Mouse (Mus musculus) myocyte (in vitro differentiated cells): ENCODE results near the gene Zfp46. TPM values are rescaled to one million over a fixed set of nuclear protein-coding genes. Genes with fewer than 3 reads are reported as not detected.

Experiments
- H3K27me3 ChIP-seq: one replicate; pipeline ENCODE4 v1.6.1; 2011; ENCODE audit not compliant: control insufficient read depth, insufficient read depth, insufficient read length
- H3K36me3 ChIP-seq: one replicate; pipeline ENCODE4 v1.6.1; 2011; ENCODE audit not compliant: control insufficient read depth, insufficient read depth
- H3K4me2 ChIP-seq: one replicate; pipeline ENCODE4 v1.6.1; 2011; ENCODE audit warnings: low read depth, control low read depth
- H3K4me3 ChIP-seq: one replicate; pipeline ENCODE4 v1.5.1; 2011; ENCODE audit warnings: mild to moderate bottlenecking, control low read depth, moderate library complexity
- H3K79me2 ChIP-seq: one replicate; pipeline ENCODE4 v1.6.1; 2011; ENCODE audit not compliant: control insufficient read depth, insufficient read depth
- H3ac ChIP-seq: one replicate; pipeline ENCODE4 v1.6.1; 2011; ENCODE audit not compliant: control insufficient read depth, insufficient read length
- CEBPB ChIP-seq: IDR thresholded peaks from 2 replicates; pipeline ENCODE4 v1.6.1; 2011; ENCODE audit warnings: mild to moderate bottlenecking, moderate library complexity; ENCODE audit not compliant: poor library complexity, insufficient read depth, severe bottlenecking
- E2F4 ChIP-seq: IDR thresholded peaks from one replicate; pipeline ENCODE4 v1.6.1; 2011; ENCODE audit warnings: mild to moderate bottlenecking, control low read depth, moderate library complexity; ENCODE audit not compliant: insufficient read depth
- MAX ChIP-seq: IDR thresholded peaks from one replicate; pipeline ENCODE4 v1.6.1; 2011; ENCODE audit warnings: low read depth, mild to moderate bottlenecking, control low read depth
- MYOD1 ChIP-seq, 3 experiments: IDR thresholded peaks; one replicate each; pipeline ENCODE4 v1.6.1; 2011; ENCODE audit warnings: control low read depth in 2 of 3, low read depth in 2 of 3, mild to moderate bottlenecking in 2 of 3, moderate library complexity in 1 of 3; ENCODE audit not compliant: insufficient read length in 2 of 3, control insufficient read depth in 1 of 3
- MYOG ChIP-seq, 3 experiments: IDR thresholded peaks; one replicate each; pipeline ENCODE4 v1.6.1; 2011; ENCODE audit warnings: control low read depth in 2 of 3, low read depth in 2 of 3, mild to moderate bottlenecking in 2 of 3; ENCODE audit not compliant: insufficient read length in 2 of 3, control insufficient read depth in 1 of 3, insufficient read depth in 1 of 3
- POLR2A ChIP-seq: IDR thresholded peaks from one replicate; pipeline ENCODE4 v1.6.1; 2011; ENCODE audit warnings: low read depth, mild to moderate bottlenecking, control low read depth, moderate library complexity; ENCODE audit not compliant: insufficient read length
- POLR2AphosphoS2 ChIP-seq: IDR thresholded peaks from one replicate; pipeline ENCODE4 v1.6.1; 2011; ENCODE audit warnings: low read depth, control low read depth; ENCODE audit not compliant: insufficient read length
- REST ChIP-seq: IDR thresholded peaks from one replicate; pipeline ENCODE4 v1.6.1; 2011; ENCODE audit warnings: mild to moderate bottlenecking, control low read depth, moderate library complexity; ENCODE audit not compliant: insufficient read depth, insufficient read length
- SRF ChIP-seq: IDR thresholded peaks from one replicate; pipeline ENCODE4 v1.6.1; 2011; ENCODE audit warnings: low read depth; ENCODE audit not compliant: control insufficient read depth, insufficient read length
- TCF12 ChIP-seq: IDR thresholded peaks from one replicate; pipeline ENCODE4 v1.6.1; 2011; ENCODE audit warnings: mild to moderate bottlenecking, control low read depth; ENCODE audit not compliant: poor library complexity, insufficient read depth, severe bottlenecking
- TCF3 ChIP-seq: IDR thresholded peaks from one replicate; pipeline ENCODE4 v1.6.1; 2011; ENCODE audit warnings: low read depth, control low read depth; ENCODE audit not compliant: insufficient read length
- USF1 ChIP-seq: IDR thresholded peaks from one replicate; pipeline ENCODE4 v1.6.1; 2011; ENCODE audit warnings: low read depth, mild to moderate bottlenecking, control low read depth, moderate library complexity
- polyA plus RNA-seq: library from polyadenylated mRNA; unstranded; fragments of >200 nt; fragmentation: generic; extraction: Trizol; gene quantifications from one replicate; pipeline ENCODE4 v1.2.1, GENCODE M21; 2012; ENCODE audit warnings: missing spikeins

Gene Zfp46
- polyA plus RNA-seq, 1 experiment: 9.4 TPM

- H3K27me3 ChIP-seq: no peaks in the 10 kb centered on the region
Measured at GRCm38 (mm10) chr4:136247386-136247728, 37.1 kb upstream of the Zfp46 start.

DNA sequence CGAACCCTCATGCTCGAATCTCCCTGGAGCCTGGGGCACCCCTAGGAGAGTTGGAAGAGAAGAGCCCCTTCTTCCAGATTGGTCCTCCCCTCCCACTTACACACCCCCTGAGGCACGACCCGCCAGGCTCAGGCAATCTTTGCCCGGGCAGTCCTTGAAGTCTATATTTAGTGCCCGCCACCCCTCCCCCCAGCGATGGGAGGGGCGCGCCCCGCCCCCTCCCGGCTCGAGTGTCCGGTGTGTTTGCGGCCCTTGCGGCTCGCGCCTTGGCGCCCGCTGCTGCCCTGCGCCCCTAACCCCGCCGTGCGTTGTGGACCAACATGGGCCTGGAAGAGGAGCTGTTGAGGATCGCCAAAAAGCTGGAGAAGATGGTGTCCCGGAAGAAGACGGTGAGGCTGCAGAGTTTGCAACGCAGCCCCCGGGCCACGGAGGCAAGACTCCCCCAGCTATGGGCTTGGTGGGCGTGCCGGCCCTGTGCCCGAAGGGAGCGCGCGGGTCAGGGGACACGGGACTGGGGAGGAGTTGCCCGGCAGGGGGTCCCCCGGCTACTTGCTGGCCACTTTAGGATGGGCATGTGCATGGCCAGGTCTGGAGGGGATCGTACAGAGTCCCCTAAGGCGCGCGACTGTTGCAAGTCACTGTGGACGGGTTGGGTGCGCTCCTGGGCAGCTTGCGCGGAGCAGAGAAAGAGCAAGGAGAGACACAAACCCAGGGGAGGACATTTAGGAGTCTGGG, 36.6 kb upstream of the Zfp46 start, which contains the start of gene Tcea3:
Tcea3 (plus strand) TSS at position 1 of the 735 bp plus-strand sequence.
- peak within 1 kb of the TSS; percentile 19 for H3K4me3 ChIP-seq
- H3ac ChIP-seq: peak within 1 kb of the TSS; percentile 16
- H3K36me3 ChIP-seq: no peaks in the 10 kb centered on the region
- no peaks in the 10 kb centered on the region for H3K79me2 ChIP-seq
- H3K27me3 ChIP-seq: no peaks in the 10 kb centered on the region
- TF ChIP-seq MYOD1 (IDR thresholded peaks at IDR 0.05; ENCODE audit: control insufficient read depth in 1 of 3, insufficient read length in 2 of 3, low read depth in 2 of 3): peak in 1 of 3 experiments; percentile 10
- no peak for TF ChIP-seq POLR2AphosphoS2
- TF ChIP-seq MYOG (IDR thresholded peaks at IDR 0.05; ENCODE audit: control insufficient read depth in 1 of 3, insufficient read depth in 1 of 3, insufficient read length in 2 of 3, low read depth in 2 of 3): no peak
- TF ChIP-seq TCF12: no peak
- peak within 1 kb of the TSS; percentile 91 for H3K4me2 ChIP-seq

More at GRCm38 (mm10) chr4:136247386-136247728, 37.1 kb upstream of the Zfp46 start:
- H3ac ChIP-seq: peak overlapping the region; percentile 16
- H3K4me2 ChIP-seq: peak overlapping the region; percentile 91
- no peaks in the 10 kb centered on the region for H3K79me2 ChIP-seq
- H3K4me3 ChIP-seq: peak overlapping the region; percentile 19
- no peak for TF ChIP-seq REST
- TF ChIP-seq TCF12: no peak
- TF ChIP-seq TCF3: no peak
- no peak for TF ChIP-seq MAX
- TF ChIP-seq POLR2AphosphoS2: peak; percentile 31
- no peak for TF ChIP-seq USF1
- no peak for TF ChIP-seq SRF
- H3K36me3 ChIP-seq: no peaks in the 10 kb centered on the region

DNA sequence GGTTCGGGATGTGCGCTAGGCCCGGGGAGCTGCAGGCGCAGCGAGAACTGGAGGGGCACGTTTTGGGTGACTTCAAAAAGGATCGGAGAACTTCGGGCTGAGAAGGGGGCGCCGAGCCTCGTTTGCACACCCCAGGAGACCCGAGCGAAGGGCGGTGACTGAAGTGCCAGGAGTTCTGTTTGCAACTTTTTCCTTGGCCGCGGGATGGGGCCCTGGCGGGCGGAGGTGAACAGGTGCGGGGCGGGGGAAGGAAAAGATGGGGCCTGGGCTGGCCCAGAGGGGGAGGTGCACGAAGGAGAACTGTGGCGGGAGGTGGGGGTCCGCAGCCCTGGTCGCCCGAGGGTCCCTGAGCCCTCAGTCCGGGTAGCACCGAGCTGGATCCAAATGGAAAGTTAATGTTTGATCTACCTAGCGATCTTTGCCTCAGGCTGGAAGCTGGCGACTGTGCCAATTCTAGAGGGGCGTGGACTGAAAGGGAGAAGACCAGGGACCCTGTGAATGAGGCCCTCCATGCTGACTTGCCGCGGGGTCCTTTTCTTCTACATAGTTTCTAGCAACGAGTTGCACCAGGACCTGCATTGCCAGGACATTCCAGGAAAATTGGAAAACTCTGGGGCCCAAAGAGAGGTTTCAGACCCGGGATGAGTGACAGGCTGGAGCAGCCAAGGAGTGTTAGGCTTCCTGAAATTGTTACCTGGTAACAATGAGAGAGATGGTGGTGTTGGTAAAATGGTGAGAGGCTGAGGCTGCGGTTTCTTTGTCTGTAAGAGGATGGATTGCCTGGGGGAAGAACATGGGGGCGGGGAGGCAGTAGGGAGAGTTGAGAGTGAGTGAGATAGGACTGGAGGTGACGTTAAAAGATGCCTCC, 35.8 kb upstream of the Zfp46 start:
- H3K4me2 ChIP-seq: peak overlapping the region; percentile 91
- TF ChIP-seq MYOG (IDR thresholded peaks at IDR 0.05; ENCODE audit: control insufficient read depth in 1 of 3, insufficient read depth in 1 of 3, insufficient read length in 2 of 3, low read depth in 2 of 3) (peak in 1 of 3 experiments; percentile 34), MYOD1 (IDR thresholded peaks at IDR 0.05; ENCODE audit: control insufficient read depth in 1 of 3, insufficient read length in 2 of 3, low read depth in 2 of 3) (peak in 1 of 3 experiments; percentile 28), E2F4 (no peak)
- H3K79me2 ChIP-seq: no peaks in the 10 kb centered on the region
- H3K4me3 ChIP-seq: peak overlapping the region; percentile 19
- H3ac ChIP-seq: no peak overlapping the region
- H3K36me3 ChIP-seq: no peaks in the 10 kb centered on the region
- H3K27me3 ChIP-seq: no peaks in the 10 kb centered on the region

DNA sequence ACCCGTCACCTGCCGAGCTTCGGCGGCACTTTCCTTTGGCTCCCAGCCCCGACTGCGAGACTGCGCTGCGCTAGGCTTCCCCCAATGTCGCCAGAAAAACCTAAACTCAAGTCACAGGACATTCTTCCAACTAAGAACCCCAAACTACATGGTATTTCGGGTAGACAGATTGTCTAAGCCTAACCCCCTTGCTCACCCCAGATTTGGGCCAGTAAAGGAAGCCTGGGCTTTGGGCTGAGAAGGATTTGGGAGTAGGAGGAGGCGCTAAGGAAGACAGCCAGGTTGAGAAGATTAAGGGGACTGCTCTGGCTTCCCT, 35.2 kb upstream of the Zfp46 start:
- H3K36me3 ChIP-seq: no peaks in the 10 kb centered on the region
- H3ac ChIP-seq: no peak overlapping the region
- TF ChIP-seq E2F4 (no peak), CEBPB (no peak), MYOG (IDR thresholded peaks at IDR 0.05; ENCODE audit: control insufficient read depth in 1 of 3, insufficient read depth in 1 of 3, insufficient read length in 2 of 3, low read depth in 2 of 3) (no peak)
- peak overlapping the region; percentile 67 for H3K4me2 ChIP-seq
- no peaks in the 10 kb centered on the region for H3K79me2 ChIP-seq
- no peak overlapping the region for H3K4me3 ChIP-seq
- H3K27me3 ChIP-seq: no peaks in the 10 kb centered on the region

- Histone ChIP-seq H3K4me3 (no peak overlapping the region), H3ac (no peak overlapping the region), H3K79me2 (no peaks in the 10 kb centered on the region), H3K36me3 (no peaks in the 10 kb centered on the region), H3K27me3 (no peaks in the 10 kb centered on the region), H3K4me2 (peak overlapping the region; percentile 67)
- TF ChIP-seq MAX (no peak), TCF3 (no peak), TCF12 (no peak), POLR2AphosphoS2 (no peak), SRF (no peak), REST (no peak), CEBPB (no peak), MYOD1 (IDR thresholded peaks at IDR 0.05; ENCODE audit: control insufficient read depth in 1 of 3, insufficient read length in 2 of 3, low read depth in 2 of 3) (no peak), USF1 (no peak), E2F4 (no peak), MYOG (IDR thresholded peaks at IDR 0.05; ENCODE audit: control insufficient read depth in 1 of 3, insufficient read depth in 1 of 3, insufficient read length in 2 of 3, low read depth in 2 of 3) (no peak), POLR2A (no peak)
Measured at GRCm38 (mm10) chr4:136249780-136250179, 34.7 kb upstream of the Zfp46 start.
